Mouse (Mus musculus) liver, postnatal 0 days (tissue): ENCODE measurements at regions not wholly inside any gene's neighbourhood (a gene's known extent, or its start where the extent isn't known, plus 50 kb on each side); places are given as distances from the start of the nearest gene placed in this dataset.

ENCODE experiments used
- ATAC-seq: fragments of 200-750 bp; cut with Nextera tagmentation; 2 replicates; pipeline ENCODE4 v1.8.0; 2017; ENCODE audit warnings: mild to moderate bottlenecking, moderate library complexity
- DNase-seq: peaks from one replicate; pipeline ENCODE4 v3.0.0-alpha.2; 2016
- H3K27ac ChIP-seq: fragments of 300-500 bp; sonication (generic); 2 replicates; pipeline ENCODE4 v1.5.1; 2014; ENCODE audit warnings: antibody characterized with exemption, moderate library complexity, mild to moderate bottlenecking, low read depth
- H3K27me3 ChIP-seq: fragments of 300-500 bp; sonication (generic); 2 replicates; pipeline ENCODE4 v1.6.1; 2014; ENCODE audit warnings: low read length, control low read depth, mixed read lengths; ENCODE audit not compliant: insufficient read depth
- H3K36me3 ChIP-seq: fragments of 300-500 bp; sonication (generic); replicated peaks from 2 replicates; pipeline ENCODE4 v1.6.1; 2014; ENCODE audit warnings: mild to moderate bottlenecking, control low read depth, low read length, moderate library complexity, mixed read lengths; ENCODE audit not compliant: insufficient read depth
- H3K4me1 ChIP-seq: fragments of 300-500 bp; sonication (generic); 2 replicates; pipeline ENCODE4 v1.6.1; 2014; ENCODE audit warnings: antibody characterized with exemption, mild to moderate bottlenecking, control low read depth; ENCODE audit not compliant: insufficient read depth
- H3K4me2 ChIP-seq: fragments of 300-500 bp; sonication (generic); 2 replicates; pipeline ENCODE4 v1.6.1; 2014; ENCODE audit warnings: low read depth, mild to moderate bottlenecking, low read length, moderate library complexity, mixed read lengths
- H3K4me3 ChIP-seq: fragments of 300-500 bp; sonication (generic); 2 replicates; pipeline ENCODE4 v1.5.1; 2014; ENCODE audit warnings: low read depth, low read length
- H3K9ac ChIP-seq: fragments of 300-500 bp; sonication (generic); replicated peaks from 2 replicates; pipeline ENCODE4 v1.6.1; 2014; ENCODE audit warnings: mild to moderate bottlenecking, moderate library complexity
- H3K9me3 ChIP-seq: fragments of 300-500 bp; sonication (generic); 2 replicates; pipeline ENCODE4 v1.6.1; 2016; ENCODE audit warnings: mild to moderate bottlenecking, control low read depth, low read length, mixed read lengths
- CTCF ChIP-seq: sonication (generic); IDR thresholded peaks from 2 replicates; pipeline ENCODE4 v1.5.1; 2016; ENCODE audit warnings: antibody characterized with exemption, low read depth
- EP300 ChIP-seq: IDR thresholded peaks from 2 replicates; pipeline ENCODE4 v1.6.1; 2016; ENCODE audit warnings: antibody characterized with exemption, low read depth, mild to moderate bottlenecking
- WGBS: fragments of 180-500 bp; shearing (Covaris S2); extraction: QIAGEN DNeasy Blood & Tissue Kit; methylation state at CpG from one replicate; pipeline ENCODE4 v1.1.7; 2014; ENCODE audit not compliant: insufficient replicate concordance; 5-methylcytosine and 5-hydroxymethylcytosine counted together

DNA sequence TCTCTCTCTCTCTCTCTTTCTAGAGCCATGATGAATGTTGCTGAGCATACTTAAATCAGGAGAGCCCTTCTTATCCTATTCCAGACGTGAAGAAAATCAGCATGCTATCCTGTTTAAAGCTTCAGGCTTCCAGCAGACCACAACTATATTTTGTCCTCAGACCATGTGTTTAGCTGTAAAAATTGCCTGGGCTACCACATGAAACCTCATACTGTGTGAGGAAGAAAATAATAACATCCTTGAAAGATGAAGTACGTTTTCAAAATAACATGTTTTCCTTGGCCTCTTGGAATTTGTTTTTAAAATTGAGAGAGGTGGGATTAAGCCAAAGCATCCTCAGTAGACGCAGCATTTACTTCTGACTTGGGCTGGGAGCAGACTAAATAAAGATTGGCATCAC lies 168.3 kb upstream of the Fam3c start:
- no peak for DNase-seq
- Histone ChIP-seq H3K9me3 (no peaks in the 10 kb centered on the region), H3K9ac (no peak overlapping the region), H3K27ac (no peak overlapping the region), H3K4me3 (no peak overlapping the region), H3K4me2 (no peak overlapping the region), H3K4me1 (no peaks in the 10 kb centered on the region), H3K27me3 (no peaks in the 10 kb centered on the region), H3K36me3 (no peaks in the 10 kb centered on the region)
- ATAC-seq = no peak
- TF ChIP-seq CTCF (no peak), EP300 (no peak)
- WGBS = 72% methylated on average over 3 of the region's 3 CpGs

- WGBS = 76% methylated on average over 9 of the region's 9 CpGs
- H3K4me1 ChIP-seq = no peaks in the 10 kb centered on the region
- no peaks in the 10 kb centered on the region for H3K27me3 ChIP-seq
- H3K9ac ChIP-seq = no peak overlapping the region
- no peak for ATAC-seq
- H3K4me3 ChIP-seq = no peak overlapping the region
- H3K36me3 ChIP-seq = no peaks in the 10 kb centered on the region
- no peak for DNase-seq
- TF ChIP-seq EP300 (no peak), CTCF (no peak)
- H3K27ac ChIP-seq = no peak overlapping the region
- no peak overlapping the region for H3K4me2 ChIP-seq
- H3K9me3 ChIP-seq = no peaks in the 10 kb centered on the region
Measured at GRCm38 (mm10) chr6:22523582-22524234, 167.7 kb upstream of the Fam3c start.

GRCm38 (mm10) chr6:22506871-22507270 lies 150.8 kb upstream of the Fam3c start:
- Histone ChIP-seq H3K9me3 (no peaks in the 10 kb centered on the region), H3K4me2 (no peak overlapping the region), H3K4me3 (no peak overlapping the region), H3K9ac (no peak overlapping the region), H3K36me3 (no peaks in the 10 kb centered on the region), H3K27ac (no peak overlapping the region), H3K27me3 (no peaks in the 10 kb centered on the region), H3K4me1 (no peaks in the 10 kb centered on the region)
- DNase-seq (no peak), ATAC-seq (no peak)
- no peak for TF ChIP-seq EP300
- TF ChIP-seq CTCF = no peak
- WGBS = 75% methylated on average over 1 of the region's 1 CpGs

DNA sequence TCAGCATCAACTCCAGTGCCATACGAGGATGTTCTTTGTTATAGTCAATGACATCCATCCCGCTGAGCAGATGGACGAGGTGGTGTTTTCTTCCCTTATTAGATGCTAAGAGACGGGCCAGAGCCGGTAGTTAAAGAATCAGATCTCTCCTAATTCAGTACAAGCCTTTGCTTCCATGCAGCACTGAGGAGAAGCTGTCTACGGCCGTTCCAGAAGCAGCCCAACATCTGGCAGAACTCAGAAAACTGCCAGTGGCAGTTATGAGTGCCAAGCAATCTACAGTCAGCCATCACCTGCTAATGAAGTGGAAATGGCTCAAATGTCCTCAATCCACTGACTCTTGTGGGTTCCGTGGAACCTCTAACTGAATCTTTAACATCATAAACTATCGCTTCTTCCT lies 141.3 kb upstream of the Fam3c start:
- 78% methylated on average over 9 of the region's 9 CpGs for WGBS
- ATAC-seq = no peak

DNA sequence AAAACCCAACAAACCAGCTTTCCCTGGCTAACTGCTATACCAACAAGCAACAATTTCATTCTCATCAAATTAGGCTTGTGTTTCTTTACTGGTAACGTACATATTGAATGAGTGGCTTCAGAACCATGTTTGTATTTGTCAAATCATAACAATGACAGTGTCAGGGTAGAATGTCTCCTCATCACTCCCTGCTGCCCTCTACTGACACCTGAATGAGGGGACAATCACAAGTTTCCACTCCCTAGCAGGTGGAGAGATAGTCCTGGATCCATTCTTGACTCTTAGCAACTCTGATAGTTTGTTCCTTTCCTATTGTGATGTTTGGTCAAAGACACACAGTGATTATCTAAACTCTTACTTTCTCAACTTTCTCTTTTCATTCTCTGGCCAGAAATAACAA lies 140.4 kb upstream of the Fam3c start:
- no peaks in the 10 kb centered on the region for H3K36me3 ChIP-seq
- no peak overlapping the region for H3K4me2 ChIP-seq
- DNase-seq (no peak), ATAC-seq (no peak)
- H3K4me1 ChIP-seq = no peaks in the 10 kb centered on the region
- no peak for TF ChIP-seq EP300
- TF ChIP-seq CTCF = peak; percentile 31; the same call in 1 of the 2 replicates
- H3K27me3 ChIP-seq = no peaks in the 10 kb centered on the region
- H3K27ac ChIP-seq = no peak overlapping the region
- no peaks in the 10 kb centered on the region for H3K9me3 ChIP-seq
- 59% methylated on average over 1 of the region's 1 CpGs for WGBS
- H3K4me3 ChIP-seq = no peak overlapping the region
- no peak overlapping the region for H3K9ac ChIP-seq

More for the DNA sequence above, 141.3 kb upstream of the Fam3c start:
- TF ChIP-seq CTCF = no peak
- TF ChIP-seq EP300 = no peak
- Histone ChIP-seq H3K27ac (no peak overlapping the region), H3K36me3 (no peaks in the 10 kb centered on the region), H3K27me3 (no peaks in the 10 kb centered on the region), H3K4me3 (no peak overlapping the region), H3K4me1 (no peaks in the 10 kb centered on the region), H3K9ac (no peak overlapping the region), H3K9me3 (no peaks in the 10 kb centered on the region), H3K4me2 (no peak overlapping the region)
- no peak for DNase-seq

- no peak for DNase-seq
- Histone ChIP-seq H3K27ac (no peak overlapping the region), H3K27me3 (no peaks in the 10 kb centered on the region), H3K4me2 (no peak overlapping the region; the same call in 1 of the 2 replicates), H3K9me3 (no peaks in the 10 kb centered on the region), H3K9ac (no peak overlapping the region), H3K4me3 (no peak overlapping the region), H3K4me1 (peaks cover 3% of the 10 kb centered on the region; the same call in 1 of the 2 replicates), H3K36me3 (no peaks in the 10 kb centered on the region)
- TF ChIP-seq EP300 = no peak
- TF ChIP-seq CTCF = peak; percentile 83
- 32% methylated on average over 11 of the region's 11 CpGs for WGBS
- peak; percentile 40; the same call in 1 of the 2 replicates for ATAC-seq
Measured at GRCm38 (mm10) chr6:22493632-22494260, 137.7 kb upstream of the Fam3c start.
